Mouse (Mus musculus) heart, postnatal 0 days (tissue): ENCODE measurements around the gene Fsd1.

Experiments used
- CTCF ChIP-seq: IDR thresholded peaks from 2 replicates; pipeline ENCODE4 v1.5.1; 2016; ENCODE audit warnings: antibody characterized with exemption, control low read depth, low read depth
- EP300 ChIP-seq: IDR thresholded peaks from 2 replicates; pipeline ENCODE4 v1.6.1; 2016; ENCODE audit warnings: antibody characterized with exemption, low read depth

DNA sequence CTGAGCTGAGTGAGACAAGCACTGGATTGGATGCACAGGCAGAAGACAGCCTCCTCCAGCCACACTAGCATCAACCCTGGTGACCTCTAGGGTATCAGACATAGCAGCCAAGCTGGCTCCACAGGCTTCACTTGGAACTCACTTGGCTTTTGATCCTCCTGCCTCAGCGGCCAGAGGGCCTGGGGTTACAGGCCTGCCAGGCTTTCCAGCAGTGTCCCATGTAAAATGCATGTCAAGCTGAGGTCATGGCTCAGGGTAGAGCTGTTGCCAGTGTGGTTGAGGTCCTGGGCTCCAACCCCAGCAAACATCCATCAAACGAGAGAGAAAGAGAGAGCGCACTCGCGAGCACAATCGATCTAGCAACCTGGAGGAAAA, 48.4 kb downstream of the Fsd1 start:
- TF ChIP-seq CTCF (no peak), EP300 (no peak)
